Mouse (Mus musculus) adrenal gland, adult 8-10 months (tissue): ENCODE results near the gene Polh. TPM values are rescaled to one million over a fixed set of nuclear protein-coding genes. Genes with fewer than 3 reads are reported as not detected.

Experiments used
- DNase-seq: peaks from one replicate; pipeline ENCODE4 v3.0.0; 2022
- total RNA-seq, 4 experiments: library from RNA; stranded (reverse); gene quantifications; 2 replicates each; pipeline ENCODE4 v1.2.4; 2022

The Polh gene
- total RNA-seq, 4 experiments from 2014 or later, result 37.5 to 44.0 (median 40.7) TPM

GRCm38 (mm10) chr17:46167014-46167413 is 35.4 kb downstream of the Polh start:
- DNase-seq, result no peak

- no peak for DNase-seq
Observed at GRCm38 (mm10) chr17:46166270-46166669, 36.2 kb downstream of the Polh start.

GRCm38 (mm10) chr17:46165460-46165859 is 37.0 kb downstream of the Polh start:
- no peak for DNase-seq

GRCm38 (mm10) chr17:46164791-46165190 is 37.7 kb downstream of the Polh start:
- DNase-seq, result no peak

- no peak for DNase-seq
Observed at GRCm38 (mm10) chr17:46164301-46164700, 38.1 kb downstream of the Polh start.

GRCm38 (mm10) chr17:46162951-46163421 is 39.5 kb downstream of the Polh start:
- DNase-seq, result no peak

- DNase-seq, result no peak
Observed at GRCm38 (mm10) chr17:46162551-46162950, 39.9 kb downstream of the Polh start.

- DNase-seq, result no peak
Observed at GRCm38 (mm10) chr17:46161710-46162109, 40.7 kb downstream of the Polh start.

- DNase-seq, result no peak
Observed at GRCm38 (mm10) chr17:46161179-46161578, 41.3 kb downstream of the Polh start.

- DNase-seq, result peak; percentile 98
Observed at GRCm38 (mm10) chr17:46160686-46161085, 41.8 kb downstream of the Polh start, which contains the start of gene Gtpbp2. Gene Gtpbp2 (plus strand): TSS chr17:46161032.

GRCm38 (mm10) chr17:46160090-46160662 is 42.3 kb downstream of the Polh start:
- peak; percentile 95 for DNase-seq

GRCm38 (mm10) chr17:46159236-46159635 is 43.2 kb downstream of the Polh start:
- no peak for DNase-seq

- no peak for DNase-seq
Observed at GRCm38 (mm10) chr17:46157131-46157530, 45.3 kb downstream of the Polh start.

- no peak for DNase-seq
Observed at GRCm38 (mm10) chr17:46156680-46157079, 45.8 kb downstream of the Polh start.

GRCm38 (mm10) chr17:46154336-46154735 is 48.1 kb downstream of the Polh start:
- DNase-seq, result no peak

GRCm38 (mm10) chr17:46152847-46153782 is 49.3 kb downstream of the Polh start, which contains the start of gene Mad2l1bp:
Gene Mad2l1bp (minus strand): TSS chr17:46153553.
- DNase-seq, result peak; percentile 89

- DNase-seq, result peak; percentile 86
Observed at GRCm38 (mm10) chr17:46143578-46144423, 58.6 kb downstream of the Polh start, which contains the start of gene Rsph9. Gene Rsph9 (minus strand): TSS chr17:46144216.

GRCm38 (mm10) chr17:46139872-46140271 is 62.6 kb downstream of the Polh start:
- no peak for DNase-seq

- peak; percentile 59 for DNase-seq
Observed at GRCm38 (mm10) chr17:46138563-46139236, 63.7 kb downstream of the Polh start.

- no peak for DNase-seq
Observed at GRCm38 (mm10) chr17:46132862-46133261, 69.6 kb downstream of the Polh start.

GRCm38 (mm10) chr17:46132058-46132718 is 70.3 kb downstream of the Polh start:
- peak; percentile 60 for DNase-seq
